Mouse (Mus musculus): ENCODE results near the gene Scarb1.
A peak's percentile ranks its signal among the peaks of the same experiment; 100 is the strongest.

Gene Scarb1

GRCm38 (mm10) chr5:125306372-125306771 lies 34.5 kb downstream of the Scarb1 start:
- no peak for DNase-seq (ENCODE audit: low read depth in 1 of 2, low spot score in 2 of 2)

GRCm38 (mm10) chr5:125305229-125306081 lies 35.4 kb downstream of the Scarb1 start:
- no peak for DNase-seq (ENCODE audit: low read depth in 1 of 2, low spot score in 2 of 2)

GRCm38 (mm10) chr5:125304245-125304856 lies 36.5 kb downstream of the Scarb1 start:
- DNase-seq (ENCODE audit: low read depth in 1 of 2, low spot score in 2 of 2) = no peak

GRCm38 (mm10) chr5:125303055-125303454 lies 37.8 kb downstream of the Scarb1 start:
- no peak for DNase-seq (ENCODE audit: low read depth in 1 of 2, low spot score in 2 of 2)

- no peak for DNase-seq (ENCODE audit: low read depth in 1 of 2, low spot score in 2 of 2)
These were observed 42.7 kb downstream of the Scarb1 start for GRCm38 (mm10) chr5:125298234-125298633.

DNA sequence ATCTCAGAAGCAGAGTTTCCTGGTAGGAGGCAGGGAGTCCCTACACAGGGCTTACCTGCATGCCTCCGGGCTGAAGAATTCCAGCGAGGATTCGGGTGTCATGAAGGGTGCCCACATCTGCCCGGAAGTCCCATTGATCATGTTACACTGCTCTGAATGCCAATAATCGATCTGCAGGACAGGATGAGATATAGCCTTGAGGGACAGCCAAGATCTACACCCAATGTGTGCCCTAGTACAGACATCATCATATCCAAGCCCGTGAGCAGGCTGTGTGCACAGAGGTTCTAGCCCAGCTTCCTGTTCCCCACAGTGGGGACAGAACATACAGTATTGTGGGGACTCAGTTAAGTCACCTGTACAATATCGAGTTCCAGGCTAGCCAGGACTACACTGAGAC lies 43.7 kb downstream of the Scarb1 start:
- no peak for DNase-seq (ENCODE audit: low read depth in 1 of 2, low spot score in 2 of 2)

DNA sequence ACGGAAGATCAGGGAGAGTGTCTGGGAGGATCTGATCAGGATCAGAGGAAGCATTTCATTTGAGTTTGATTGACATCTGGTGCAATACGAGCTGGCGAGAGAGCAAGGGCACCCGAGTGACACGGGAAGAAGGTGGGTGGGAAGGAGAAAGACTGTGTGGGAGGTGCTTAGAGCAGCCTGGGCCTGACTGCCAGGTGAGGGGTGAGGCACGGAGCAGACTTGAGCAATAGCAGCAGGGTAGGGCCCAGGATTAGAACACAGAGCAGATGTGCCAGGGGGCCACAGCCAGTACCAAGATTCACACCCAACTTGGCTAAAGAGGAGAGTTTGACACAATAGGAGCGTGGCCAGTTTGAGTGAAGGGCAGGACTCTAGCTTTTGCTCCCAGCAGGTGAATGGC lies 47.9 kb downstream of the Scarb1 start:
- no peak for DNase-seq (ENCODE audit: low read depth in 1 of 2, low spot score in 2 of 2)

- DNase-seq (ENCODE audit: low read depth in 1 of 2, low spot score in 2 of 2) = peak in 1 of 2 experiments; percentile 30
These were observed 49.0 kb downstream of the Scarb1 start for GRCm38 (mm10) chr5:125291895-125292294.

- DNase-seq (ENCODE audit: low read depth in 1 of 2, low spot score in 2 of 2) = no peak
These were observed 49.5 kb downstream of the Scarb1 start for GRCm38 (mm10) chr5:125291387-125291786.

GRCm38 (mm10) chr5:125287053-125287655 lies 53.7 kb downstream of the Scarb1 start:
- no peak for DNase-seq (ENCODE audit: low read depth in 1 of 2, low spot score in 2 of 2)

DNA sequence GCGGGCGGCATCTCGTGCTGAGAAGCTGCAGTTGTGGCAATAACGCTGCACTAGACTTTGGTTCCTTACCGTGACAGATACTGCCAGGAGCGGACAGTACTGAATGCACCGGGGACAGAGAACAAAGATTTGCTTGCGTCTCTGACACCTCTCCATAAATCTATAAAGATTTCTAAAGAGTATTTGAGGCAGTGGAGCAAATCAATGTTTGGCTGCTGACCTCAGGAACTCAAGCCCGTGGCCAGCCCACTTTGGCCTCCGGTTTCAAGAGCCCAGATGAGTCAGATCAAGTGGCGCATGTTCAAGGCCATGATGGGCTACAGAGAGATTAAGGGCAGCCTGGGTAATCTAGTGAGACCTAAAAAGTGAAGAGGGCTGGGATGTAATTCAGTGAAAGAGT lies 54.8 kb downstream of the Scarb1 start:
- DNase-seq (ENCODE audit: low read depth in 1 of 2, low spot score in 2 of 2) = no peak

- DNase-seq (ENCODE audit: low read depth in 1 of 2, low spot score in 2 of 2) = no peak
These were observed 56.9 kb downstream of the Scarb1 start for GRCm38 (mm10) chr5:125283748-125284640.

DNA sequence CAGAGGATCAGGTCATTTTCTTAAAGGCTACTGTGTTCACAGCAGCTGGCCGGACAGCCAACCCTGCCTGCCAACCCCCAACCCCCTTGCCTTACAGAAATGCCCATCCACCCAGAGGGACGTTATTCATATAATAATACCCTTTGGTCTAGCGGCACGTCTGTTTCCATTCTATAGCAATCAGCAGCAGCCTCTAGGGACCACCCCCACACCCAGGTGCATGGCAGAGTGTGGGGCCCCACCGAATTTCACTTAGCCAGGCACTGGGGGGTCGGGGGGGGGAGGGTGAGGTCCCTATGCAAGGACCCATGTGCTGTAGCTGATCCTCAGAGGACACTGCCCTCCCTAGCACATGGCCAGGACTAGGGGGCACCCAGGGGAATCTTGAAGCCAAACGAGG lies 61.7 kb downstream of the Scarb1 start:
- no peak for DNase-seq (ENCODE audit: low read depth in 1 of 2, low spot score in 2 of 2)

DNA sequence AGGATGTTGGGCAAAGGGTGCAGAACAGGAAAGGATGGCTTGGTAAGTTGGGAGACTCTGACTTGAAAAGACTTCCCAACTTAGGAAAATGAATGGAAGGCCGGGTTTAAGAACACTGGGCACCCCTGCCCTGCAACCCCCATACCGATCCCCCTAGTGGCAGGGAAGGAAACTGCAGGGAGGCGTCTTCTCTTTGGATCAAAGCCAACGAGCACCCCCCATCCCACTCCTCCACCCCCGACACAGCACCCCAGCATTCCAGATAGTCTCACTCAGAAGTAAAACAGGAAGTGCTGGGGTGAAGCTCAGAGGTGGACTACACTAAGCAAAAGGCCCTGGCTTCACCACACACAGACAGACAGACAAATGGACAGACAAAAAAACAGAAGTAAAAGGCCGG lies 62.6 kb downstream of the Scarb1 start:
- peak in 1 of 2 experiments; percentile 15 for DNase-seq (ENCODE audit: low read depth in 1 of 2, low spot score in 2 of 2)

DNA sequence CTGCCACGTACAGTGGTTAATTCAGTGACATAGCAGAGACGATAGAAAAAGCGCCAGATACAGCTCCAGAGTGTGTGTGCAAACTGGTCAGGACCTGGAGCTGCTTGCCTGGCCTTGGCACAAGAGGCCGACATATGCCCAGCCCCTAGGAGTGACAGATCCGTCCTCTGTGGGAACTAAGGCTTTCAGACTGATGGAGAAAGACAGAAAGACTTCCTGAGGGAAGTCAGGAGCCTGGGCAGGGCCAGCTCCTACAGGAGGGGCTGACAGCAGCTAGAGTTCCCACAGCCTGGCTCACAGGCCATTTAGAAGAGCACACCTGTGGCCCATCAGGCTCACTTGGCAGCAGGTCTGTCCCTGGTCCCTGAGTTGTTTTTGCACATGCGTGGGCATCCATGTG lies 63.6 kb downstream of the Scarb1 start:
- DNase-seq (ENCODE audit: low read depth in 1 of 2, low spot score in 2 of 2) = no peak

DNA sequence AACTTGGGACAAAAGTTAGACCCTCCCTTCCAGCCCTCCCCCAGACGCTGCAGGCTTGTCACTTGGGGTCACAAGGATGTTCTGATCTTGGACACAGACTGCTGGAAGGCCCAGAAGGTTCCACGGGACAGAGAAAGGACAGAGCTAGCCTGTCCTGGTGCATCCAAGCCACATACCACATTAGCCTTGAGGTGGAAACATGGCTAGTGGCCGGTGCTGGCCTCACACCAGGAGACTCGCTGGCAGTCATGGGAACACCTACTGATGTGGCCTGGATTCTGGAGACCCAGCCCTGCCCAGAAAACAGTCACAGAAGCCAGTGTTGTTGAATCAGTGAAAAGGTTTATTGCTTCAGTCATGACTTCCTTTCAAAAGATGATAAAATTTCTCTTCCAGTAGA lies 64.1 kb downstream of the Scarb1 start:
- no peak for DNase-seq (ENCODE audit: low read depth in 1 of 2, low spot score in 2 of 2)

DNA sequence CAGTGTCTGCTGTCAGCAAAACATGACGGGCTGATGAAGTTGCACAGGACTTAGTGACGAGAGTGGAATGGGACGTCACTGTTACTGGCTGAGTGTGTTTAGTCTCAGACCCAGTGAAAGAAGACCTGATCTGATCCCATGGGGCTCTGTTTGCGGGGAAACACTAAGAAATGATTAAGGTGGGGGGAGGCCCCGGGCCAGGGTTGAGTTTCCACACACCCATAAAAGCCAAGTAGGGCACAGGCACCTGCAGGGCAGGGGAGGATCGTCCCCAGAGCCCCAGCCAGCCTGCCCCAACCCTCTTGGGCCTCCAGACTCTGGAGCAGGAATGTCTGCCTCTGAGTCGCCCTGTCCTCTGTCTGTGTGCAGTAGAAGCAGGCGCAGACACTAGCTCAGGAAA lies 65.6 kb downstream of the Scarb1 start:
- no peak for DNase-seq (ENCODE audit: low read depth in 1 of 2, low spot score in 2 of 2)

GRCm38 (mm10) chr5:125274773-125275172 lies 66.1 kb downstream of the Scarb1 start:
- DNase-seq (ENCODE audit: low read depth in 1 of 2, low spot score in 2 of 2) = no peak

DNA sequence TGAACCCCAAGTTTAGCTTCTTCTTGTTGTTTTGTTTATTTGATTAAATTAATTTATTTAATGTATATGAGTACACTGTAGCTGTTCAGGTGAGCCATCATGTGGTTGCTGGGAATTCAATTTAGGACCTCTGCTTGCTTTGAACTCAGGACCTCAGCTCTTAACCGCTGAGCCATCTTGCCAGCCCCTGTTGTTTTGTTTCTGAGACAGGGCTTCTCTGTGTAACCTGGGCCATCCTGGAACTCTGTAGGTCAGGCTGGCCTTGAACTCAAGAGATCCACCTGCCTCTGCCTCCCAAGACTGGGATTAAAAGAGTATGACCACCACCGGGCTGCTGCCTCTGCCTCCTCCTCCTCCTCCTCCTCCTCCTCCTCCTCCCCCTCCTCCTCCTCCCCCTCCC lies 66.7 kb downstream of the Scarb1 start:
- DNase-seq (ENCODE audit: low read depth in 1 of 2, low spot score in 2 of 2) = no peak

GRCm38 (mm10) chr5:125273666-125274109 lies 67.2 kb downstream of the Scarb1 start:
- DNase-seq (ENCODE audit: low read depth in 1 of 2, low spot score in 2 of 2) = peak; percentile 64
